Mouse (Mus musculus): ENCODE measurements at regions not wholly inside any gene's neighbourhood (a gene's known extent, or its start where the extent isn't known, plus 50 kb on each side); places are given as distances from the start of the nearest gene placed in this dataset.
"Not testable (repeated sequence)": the region's sequence is repeated elsewhere in the genome, so short reads cannot be mapped to it uniquely, and the experiment has no call there.

DNA sequence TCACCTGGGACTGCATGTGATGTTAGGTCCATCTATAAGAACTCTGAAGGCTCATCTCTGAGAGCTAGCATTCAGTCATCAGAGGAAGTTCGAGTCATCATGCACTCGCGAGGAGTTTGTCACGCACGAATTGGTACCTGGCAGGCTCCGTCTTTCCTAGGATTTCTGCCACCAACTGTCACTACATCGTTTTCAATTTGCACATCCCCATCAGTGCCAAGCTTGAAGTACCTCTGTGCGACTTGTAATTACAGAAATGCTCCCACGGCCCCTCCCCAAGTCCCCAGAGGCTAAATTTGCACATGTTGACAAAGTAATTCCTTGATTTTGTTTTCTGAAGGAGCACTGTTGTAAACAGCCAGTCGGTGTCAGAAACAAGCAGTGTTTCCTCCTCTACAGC is 372.2 kb upstream of the Id2 start:
- no peak for DNase-seq (ENCODE audit: low spot score in 2 of 2)

DNA sequence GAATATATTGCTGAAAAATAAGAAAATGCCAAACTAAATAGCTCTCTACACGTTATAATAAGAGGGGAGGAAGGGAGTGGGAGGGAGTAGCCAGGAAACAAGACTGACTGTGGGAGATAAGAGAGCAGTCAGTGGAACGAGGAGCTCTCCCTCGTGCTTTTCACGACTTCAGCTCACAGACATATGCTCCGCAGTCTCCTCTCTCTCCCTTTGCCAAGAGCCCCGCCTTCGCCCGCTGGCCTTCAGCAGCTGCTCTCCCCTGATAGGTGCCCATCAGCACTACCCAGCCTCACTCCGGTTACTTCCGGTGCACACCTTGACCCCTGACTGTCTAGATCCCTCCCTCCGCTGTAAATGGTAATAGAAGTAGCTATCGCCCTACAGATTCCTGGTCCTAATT is 370.8 kb upstream of the Id2 start:
- DNase-seq (ENCODE audit: low spot score in 2 of 2) = peak; percentile 63 to 80

DNA sequence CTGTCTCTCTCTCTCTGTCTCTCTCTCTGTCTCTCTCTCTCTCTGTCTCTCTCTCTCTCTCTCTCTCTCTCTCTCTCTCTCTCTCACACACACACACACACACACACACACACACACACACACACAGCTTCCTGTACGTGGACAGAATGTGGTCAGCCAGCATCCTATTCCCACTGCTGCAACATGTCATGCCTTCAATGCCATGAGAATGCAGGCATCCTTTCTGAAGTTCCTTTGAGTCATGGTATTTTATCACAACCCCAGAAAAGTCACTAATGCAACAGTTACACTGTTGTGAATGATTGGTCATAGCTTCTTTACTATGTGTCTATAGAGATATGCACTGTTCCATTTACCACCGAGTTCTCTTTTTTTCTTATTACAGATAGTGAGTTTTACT is 365.8 kb upstream of the Id2 start:
- DNase-seq (ENCODE audit: low spot score in 2 of 2) = not testable (repeated sequence)

DNA sequence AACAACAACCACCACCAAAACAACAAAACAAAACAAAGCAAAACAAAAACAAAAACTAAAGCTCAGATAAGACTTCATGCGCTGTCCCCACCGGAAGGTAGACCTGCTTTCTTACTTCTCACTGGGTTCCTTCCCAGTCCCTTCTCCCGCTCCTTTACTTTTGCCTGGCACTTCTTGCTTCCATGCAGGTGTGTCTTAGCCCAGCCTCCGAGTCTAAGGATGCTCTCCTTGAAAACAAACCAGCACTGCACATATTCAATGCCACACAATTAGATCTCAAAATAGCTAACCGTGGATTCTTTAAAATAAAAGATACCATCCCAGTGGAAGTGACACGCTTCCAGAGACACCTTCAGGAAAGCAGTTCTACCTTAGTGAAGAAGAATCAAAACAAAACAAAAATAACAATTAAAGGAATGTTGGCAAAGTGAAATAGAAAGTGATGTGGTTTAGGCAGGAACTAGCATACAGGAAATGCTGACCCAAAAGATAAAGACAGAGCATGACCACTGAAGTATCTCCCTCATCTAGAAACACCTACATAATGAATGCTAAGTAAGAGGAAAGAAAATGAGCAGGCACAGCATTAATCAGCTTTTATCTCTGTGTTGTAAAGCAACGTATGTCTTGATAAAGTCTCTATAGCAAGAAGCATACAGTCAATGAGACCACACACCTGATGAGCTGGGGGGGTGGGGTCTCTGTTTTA is 358.5 kb upstream of the Id2 start:
- DNase-seq (ENCODE audit: low spot score in 2 of 2) = no peak

DNA sequence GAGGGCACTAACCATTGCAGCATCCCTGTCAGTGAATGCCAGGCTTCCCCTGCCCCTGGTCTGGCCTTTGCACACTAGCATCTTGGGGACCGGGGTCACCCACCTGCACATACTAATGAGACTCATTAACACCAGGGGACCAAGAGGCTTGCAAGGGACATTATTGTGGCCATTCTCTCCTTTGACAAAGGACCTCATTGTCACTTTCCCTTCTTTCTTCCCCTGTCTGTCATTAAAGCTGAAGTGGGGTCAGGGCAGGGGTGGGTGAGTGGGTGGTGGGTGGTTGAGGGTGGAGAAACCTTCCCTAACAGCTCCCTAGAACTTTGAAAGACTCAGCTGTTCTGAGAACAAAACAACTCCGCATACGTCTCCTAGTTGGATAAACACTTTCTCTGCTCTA is 356.4 kb upstream of the Id2 start:
- DNase-seq (ENCODE audit: low spot score in 2 of 2) = no peak

DNA sequence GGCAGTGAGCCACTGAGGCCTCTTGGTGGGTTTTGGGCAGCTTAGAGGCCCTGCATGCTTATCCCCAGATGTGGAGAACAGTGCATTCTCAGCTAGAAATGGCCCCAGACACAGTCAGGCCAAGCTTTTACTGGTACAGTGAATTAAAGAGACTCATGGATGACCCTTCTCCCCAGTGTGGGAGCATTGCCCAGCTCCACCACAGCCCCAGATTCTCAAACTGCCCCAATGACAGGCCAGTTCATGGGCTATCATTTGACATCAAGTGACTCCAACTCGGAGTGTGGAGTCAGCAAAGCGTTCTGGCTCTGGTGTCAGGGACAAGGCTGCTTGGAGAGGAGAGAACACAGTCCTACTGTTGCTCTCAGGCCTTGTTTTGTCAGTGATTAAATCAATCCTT is 354.2 kb upstream of the Id2 start:
- no peak for DNase-seq (ENCODE audit: low spot score in 2 of 2)

DNA sequence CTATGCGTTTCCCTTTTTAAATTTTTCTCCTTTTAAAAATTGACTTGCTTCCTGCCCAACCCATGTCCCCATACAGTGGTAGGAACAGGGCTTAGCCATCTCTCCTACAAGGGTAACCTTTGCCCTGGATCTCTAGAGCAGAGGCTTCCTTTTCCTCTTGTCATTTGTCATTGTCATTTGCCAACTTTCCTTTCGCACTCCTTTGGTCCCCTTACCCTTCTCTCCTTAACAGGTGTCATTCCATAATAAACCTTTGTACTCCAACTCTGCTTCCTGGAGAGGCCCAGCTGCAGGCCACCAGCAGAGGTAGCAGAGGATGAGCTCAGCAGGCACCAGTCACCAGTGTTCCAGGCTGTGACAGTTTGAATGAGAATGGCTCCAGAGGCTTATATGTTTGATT is 347.4 kb upstream of the Id2 start:
- DNase-seq (ENCODE audit: low spot score in 2 of 2) = no peak

DNA sequence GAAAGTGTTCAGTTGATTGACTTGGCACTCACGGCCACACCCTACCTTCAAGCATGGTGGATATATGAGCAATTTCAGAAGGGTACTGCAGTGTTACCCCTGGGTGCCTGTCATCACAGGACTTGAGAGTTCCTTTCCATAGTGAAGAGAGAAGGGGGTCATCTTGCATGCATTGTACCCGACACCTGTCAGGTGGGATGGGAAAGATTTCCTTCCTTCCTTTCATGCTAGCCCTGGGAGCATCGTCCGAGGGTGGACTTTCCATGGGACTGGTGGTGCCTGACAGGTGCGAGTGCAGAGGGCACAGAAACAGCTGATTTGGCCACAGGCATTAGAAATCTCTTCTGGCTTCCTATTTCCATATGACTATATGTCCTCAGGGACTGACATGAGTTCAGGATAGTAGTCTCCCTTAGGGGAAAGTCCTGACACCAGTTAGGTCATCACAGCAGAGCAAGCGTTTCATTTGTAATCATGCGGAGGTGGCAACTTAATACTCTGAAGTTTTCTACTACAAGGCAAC is 342.1 kb upstream of the Id2 start:
- DNase-seq (ENCODE audit: low spot score in 2 of 2) = no peak

DNA sequence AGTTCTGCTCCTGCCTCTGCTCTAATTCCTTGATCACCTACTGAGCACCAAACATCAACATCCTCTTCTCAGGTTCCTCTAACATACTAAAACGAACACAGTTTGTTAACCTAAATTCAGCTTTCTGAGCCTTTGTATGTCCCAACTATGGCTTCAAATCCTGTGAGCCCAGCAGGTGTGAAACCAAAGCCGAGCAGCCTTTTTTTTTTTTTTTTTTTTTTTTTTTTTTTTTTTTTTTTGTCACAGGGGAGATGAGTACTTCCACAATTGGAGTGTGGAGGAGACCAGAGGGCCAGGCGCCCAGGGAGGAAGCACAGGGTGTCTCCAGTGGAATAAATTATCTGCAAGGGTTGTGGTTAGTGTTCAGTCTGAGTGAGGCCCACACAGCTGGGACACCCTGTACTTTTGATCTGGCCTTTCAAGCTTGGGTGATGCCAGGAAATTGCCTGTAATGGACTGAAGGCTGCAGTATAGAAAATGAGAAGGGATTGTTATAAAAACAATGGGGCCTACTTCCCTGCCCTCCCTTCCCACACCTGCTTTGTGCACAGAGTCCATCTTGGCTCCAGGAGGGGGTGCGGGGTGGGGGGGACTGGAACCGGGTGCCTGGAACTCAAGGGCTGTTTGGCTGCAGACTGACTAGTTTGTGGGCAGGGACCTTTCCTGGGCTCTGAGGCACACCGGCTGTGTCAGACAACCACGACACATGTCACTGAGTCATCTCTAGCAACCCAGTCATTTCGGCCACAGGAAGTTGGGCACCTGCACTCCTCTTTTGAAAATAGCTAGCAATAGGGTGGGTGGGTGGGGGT is 341.5 kb upstream of the Id2 start:
- no peak for DNase-seq (ENCODE audit: low spot score in 2 of 2)

DNA sequence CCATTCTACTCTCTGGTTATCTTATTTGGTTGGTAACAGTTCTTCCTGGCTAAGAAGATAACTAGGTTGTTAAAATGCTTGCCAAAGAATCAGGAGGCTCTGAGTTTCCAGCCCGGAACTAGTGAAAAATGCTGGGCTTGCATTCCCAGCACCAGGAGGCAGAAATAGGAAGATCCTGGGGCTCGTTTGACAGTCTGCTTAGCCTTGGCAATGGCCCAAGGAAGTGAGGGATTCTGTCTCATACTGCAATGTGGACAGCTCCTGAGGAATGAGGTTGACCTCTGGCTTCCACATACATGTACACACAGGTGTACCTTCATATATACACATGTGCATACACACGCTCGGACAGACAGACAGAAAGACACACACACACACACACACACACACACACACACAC is 340.6 kb upstream of the Id2 start:
- DNase-seq (ENCODE audit: low spot score in 2 of 2) = peak; percentile 28 to 32

DNA sequence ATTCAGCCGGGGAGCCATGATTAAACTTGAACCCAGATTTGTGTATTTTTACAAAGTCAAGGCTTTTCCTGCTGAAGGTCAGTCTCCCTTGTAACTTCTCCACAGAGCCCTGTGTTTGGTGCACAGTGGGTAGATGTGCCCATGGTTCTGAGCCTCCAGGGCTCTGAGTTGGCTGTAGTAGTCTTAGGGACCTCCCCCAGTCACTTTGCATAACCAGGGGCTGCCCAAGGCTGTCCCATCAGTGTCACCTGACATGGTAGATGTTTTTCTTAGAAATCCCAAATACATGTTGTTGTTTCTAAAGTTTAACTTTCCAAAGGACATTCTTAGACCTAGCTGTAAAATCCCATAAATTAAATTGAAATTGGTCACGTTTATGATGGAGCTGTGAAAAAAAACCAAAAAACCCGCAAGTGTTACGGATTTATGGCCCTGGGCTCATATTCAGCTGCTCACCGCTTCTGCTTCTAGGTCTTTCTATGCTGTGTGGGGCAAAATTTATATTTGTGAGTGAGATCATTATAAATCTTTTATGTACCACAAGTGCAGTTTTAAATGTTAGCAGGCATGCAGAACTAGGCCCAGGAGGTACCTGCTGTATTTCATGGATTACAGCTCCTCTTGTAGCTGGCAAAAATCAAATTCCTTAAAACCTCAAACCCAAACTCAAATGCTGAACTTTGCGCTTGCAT is 339.4 kb upstream of the Id2 start:
- no peak for DNase-seq (ENCODE audit: low spot score in 2 of 2)

DNA sequence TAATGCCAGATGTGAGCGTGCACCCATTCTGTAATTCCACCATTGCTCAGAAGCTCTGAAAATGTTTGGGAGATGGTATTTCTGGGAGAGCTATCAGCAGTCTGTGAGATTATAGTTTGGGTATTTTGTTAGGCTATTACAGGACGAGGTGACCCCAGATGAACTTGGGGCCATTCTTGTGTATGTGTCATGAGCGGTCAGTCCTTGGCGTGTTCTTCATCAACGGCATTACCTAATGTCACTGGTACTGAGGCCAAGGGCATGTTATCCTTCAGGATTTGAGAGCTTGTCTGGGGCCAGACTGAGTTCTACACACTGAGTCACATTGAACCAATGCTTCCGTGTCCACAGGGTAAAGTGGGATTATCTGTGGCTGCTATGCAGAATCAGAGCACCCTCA is 335.9 kb upstream of the Id2 start:
- DNase-seq (ENCODE audit: low spot score in 2 of 2) = no peak

DNA sequence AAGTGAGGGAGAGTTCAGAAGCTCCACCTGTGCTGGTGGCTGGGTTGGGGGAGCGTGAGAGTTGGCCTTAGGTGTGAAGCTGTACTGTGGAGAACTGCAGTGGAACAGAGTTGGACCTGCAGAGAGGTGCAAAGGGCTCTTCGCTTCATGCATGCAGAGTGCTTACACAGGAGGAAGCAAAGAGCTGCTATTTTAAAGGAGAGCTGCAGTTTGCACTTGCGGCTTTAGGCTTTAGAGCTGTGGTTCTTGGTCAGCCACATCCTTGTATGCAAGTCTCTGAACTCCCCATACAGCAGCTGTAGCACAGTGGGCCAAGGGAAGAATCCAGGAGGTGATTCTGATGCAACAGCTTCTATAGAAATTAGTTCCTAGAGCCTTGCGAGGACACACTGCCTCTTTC is 334.0 kb upstream of the Id2 start:
- no peak for DNase-seq (ENCODE audit: low spot score in 2 of 2)

DNA sequence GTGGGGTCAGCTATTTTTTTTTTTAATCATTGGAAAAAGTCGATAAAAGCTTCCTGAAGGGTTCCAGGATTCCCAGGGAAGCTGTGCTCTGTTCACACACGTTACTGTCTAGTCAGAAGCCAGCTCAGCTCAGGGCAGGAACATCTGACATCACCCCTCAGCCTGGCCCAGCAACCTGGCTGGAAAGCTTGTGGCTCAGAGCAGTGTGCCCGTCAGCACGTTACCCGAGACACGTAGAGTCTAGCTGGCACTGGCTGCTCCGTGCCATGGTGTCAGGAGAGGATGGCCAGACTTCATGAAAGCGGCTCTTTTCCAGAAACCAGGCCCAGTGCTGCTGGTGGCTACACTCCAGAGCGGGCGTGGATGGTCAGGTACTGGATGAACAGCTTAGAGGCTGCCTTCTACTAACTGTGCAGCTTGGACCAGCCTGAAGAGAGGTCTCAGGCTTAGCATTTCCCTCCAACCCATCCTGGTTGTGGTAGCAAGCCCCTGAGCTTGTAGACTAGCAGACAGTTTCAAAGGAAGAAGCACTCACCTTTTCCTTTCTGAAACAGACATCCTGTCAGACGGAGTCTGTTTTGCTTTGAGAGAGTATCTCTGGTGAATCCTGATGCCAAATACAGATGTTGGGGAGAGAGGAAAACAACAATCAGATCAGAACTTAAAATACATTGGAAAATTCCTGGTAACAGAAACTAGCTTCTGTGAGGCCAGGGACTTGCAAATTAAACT is 331.1 kb upstream of the Id2 start:
- no peak for DNase-seq (ENCODE audit: low spot score in 2 of 2)

DNA sequence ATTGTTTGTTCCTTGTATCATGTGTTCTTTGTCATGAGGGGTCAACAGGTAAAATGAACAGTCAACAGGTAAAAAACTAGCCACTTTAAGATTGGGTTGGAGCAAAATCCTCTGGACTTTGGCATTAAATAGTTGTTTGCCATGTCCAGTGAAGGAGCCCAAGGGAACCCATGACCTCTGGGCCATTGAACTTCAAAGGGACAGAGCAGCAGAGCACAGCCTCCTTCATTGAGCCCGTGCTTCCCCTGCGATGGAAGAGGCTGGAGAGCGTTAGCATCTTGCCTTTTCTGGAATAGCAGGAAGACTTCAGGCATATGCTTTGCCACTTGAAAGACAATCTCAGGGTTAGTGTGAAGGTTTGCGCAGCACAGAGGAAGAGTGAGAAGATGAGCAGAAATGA is 320.4 kb upstream of the Id2 start:
- no peak for DNase-seq (ENCODE audit: low spot score in 2 of 2)

DNA sequence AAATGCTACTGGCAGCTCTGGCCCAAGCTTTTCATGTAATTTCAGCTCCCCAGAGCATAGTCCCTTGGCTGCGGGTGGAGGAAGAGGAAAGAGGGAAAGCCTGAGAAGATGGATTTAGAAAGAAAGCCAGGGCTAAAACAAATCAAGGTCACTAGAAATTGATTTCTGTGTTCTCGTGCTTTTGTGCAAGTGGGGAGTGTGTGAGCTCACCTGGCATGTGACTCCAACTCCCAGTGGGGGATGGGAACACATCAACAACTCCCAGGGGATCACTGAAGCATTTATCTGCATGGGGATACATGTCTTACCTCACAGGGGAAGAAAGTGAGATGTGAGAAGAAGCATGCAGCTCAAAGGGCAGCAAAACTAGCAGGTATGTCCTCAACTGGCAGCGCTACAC is 319.6 kb upstream of the Id2 start:
- no peak for DNase-seq (ENCODE audit: low spot score in 2 of 2)

DNA sequence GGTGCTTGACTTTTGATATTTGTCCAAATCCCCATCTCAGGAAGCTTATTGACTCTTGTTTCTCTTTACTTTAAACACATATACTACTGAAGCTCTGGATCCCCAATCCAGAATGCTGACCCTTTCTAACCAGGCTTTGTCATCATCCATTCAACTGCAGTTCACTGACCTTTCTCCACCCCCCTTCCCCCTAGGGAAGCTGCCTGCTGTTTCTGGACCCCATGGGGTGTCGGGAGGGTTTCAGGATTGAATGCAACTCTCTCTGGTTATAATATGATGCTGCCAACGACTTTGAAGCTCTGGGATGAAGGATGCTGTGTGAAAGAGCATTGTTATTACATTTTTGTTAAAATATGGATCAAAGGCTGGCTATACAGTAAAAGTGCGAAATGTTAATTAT is 318.7 kb upstream of the Id2 start:
- DNase-seq (ENCODE audit: low spot score in 2 of 2) = no peak

DNA sequence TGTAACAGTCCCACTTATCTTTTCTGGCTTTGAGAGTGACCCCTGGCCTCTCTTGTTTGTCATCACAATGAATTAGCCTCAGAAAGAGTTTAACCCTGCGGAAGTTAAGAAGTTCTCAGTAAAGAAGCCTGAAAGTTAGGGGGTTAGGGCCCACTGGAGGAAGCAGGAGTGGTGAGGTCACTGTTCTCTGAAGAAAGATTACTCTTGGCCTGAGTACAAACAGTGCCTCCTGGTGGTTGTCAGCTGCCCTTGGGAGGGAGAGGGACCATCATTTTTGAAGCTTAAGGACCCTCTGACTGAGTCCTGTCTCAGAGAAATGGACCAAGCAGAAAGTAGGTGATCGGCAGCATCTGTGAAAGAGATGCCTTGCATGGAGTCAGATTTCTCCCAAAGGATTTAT is 318.3 kb upstream of the Id2 start:
- DNase-seq (ENCODE audit: low spot score in 2 of 2) = no peak

DNA sequence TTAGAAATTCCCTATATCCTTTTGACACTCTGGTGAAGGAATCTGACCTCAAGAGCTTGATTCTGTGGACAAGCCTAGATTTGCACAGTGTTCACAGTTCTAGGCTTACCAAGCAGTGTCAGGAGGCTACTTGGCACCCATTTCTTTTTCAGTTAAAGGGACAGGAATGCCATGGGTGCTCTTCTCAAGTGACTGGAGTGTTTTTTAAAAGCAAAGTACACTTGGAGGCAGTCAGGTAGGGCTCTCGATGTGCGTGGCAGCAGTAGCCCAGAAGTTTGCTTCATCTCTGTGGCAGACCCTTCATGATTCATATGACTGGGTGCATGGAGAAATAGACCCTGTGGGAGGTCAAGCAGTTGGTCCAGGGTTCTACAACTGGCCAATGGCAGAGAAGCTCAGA is 310.4 kb upstream of the Id2 start:
- DNase-seq (ENCODE audit: low spot score in 2 of 2) = no peak

DNA sequence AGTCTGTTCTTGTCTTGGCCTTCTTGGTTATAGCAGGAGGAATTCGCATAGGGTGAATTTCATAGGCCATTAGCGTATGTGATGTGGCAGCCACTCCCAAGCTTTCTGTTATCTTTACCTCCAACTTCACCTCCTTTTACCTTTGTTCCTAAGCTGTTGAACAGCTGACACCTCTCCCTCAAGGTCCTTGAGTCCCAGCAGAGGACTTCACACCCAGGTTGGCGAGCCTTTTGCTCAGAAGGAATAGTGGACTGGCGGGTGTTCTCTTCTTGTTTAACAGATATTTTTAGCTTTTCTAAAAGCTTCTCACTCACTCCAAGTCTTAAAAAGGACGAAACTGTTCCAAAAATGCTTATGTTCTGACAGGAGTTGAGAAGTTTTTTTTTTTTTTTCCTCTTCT is 303.4 kb upstream of the Id2 start:
- no peak for DNase-seq (ENCODE audit: low spot score in 2 of 2)

DNA sequence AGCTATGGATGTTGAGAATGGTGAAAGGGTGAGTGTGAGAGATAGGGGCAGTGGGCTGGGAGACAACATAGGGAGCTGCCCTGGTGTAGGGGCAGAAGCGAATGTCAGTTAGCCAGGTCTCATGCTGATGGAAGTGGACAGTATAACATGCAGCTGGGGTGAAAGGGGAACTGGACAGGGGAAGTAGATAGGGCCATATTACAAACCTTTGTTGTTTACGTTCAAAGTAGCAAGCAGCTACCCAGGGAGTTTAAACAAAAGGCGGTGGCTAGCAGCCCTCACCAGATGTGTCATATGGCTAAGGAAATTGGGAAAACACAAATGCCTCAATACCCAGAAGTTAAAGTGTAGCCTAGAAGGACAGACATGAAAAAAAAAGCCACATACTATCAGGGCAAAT is 301.8 kb upstream of the Id2 start:
- DNase-seq (ENCODE audit: low spot score in 2 of 2) = no peak

DNA sequence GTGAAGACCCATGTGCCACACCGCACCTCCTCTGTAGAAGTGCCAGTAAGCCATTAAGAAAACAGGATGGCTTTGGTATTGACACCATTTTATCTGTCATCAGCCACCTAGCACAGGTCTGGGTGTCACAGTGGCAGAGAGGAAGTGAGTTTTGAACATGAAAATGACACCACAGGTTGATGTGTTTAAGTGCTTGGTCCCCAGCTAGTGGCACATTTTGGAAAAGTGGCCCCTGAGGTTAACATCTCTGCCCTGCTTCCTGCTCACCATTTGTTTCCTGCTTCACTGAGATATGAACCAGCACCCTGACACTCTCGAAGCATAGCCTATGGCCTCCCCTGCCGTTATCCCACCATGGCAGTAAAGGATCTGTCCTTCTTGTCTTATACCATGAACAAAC is 297.4 kb upstream of the Id2 start:
- DNase-seq (ENCODE audit: low spot score in 2 of 2) = no peak
